Mouse (Mus musculus) forebrain, embryonic 16.5 days (tissue): Measurements from ENCODE around the gene Smad3. TPM values are rescaled to one million over a fixed set of nuclear protein-coding genes. Genes with fewer than 3 reads are reported as not detected.

Source experiments
- ATAC-seq: fragments of 200-750 bp; cut with Nextera tagmentation; 2 replicates; pipeline ENCODE4 v1.8.0; 2017; ENCODE audit warnings: mild to moderate bottlenecking, moderate library complexity
- H3K27ac ChIP-seq: fragments of 300-500 bp; sonication (generic); 2 replicates; pipeline ENCODE4 v1.5.1; 2014; ENCODE audit warnings: low read length, control low read depth
- H3K27me3 ChIP-seq: fragments of 300-500 bp; sonication (generic); replicated peaks from 2 replicates; pipeline ENCODE4 v1.6.1; 2014; ENCODE audit warnings: low read length; ENCODE audit not compliant: control insufficient read depth, insufficient read depth
- H3K36me3 ChIP-seq: fragments of 300-500 bp; sonication (generic); 2 replicates; pipeline ENCODE4 v1.6.1; 2014; ENCODE audit not compliant: control insufficient read depth, insufficient read depth
- H3K4me1 ChIP-seq: fragments of 300-500 bp; sonication (generic); replicated peaks from 2 replicates; pipeline ENCODE4 v1.6.1; 2014; ENCODE audit warnings: low read length; ENCODE audit not compliant: control insufficient read depth, insufficient read depth
- H3K4me2 ChIP-seq: fragments of 300-500 bp; sonication (generic); 2 replicates; pipeline ENCODE4 v1.6.1; 2014; ENCODE audit warnings: mild to moderate bottlenecking, low read length, control low read depth
- H3K4me3 ChIP-seq: fragments of 300-500 bp; sonication (generic); replicated peaks from 2 replicates; pipeline ENCODE4 v1.5.1; 2014; ENCODE audit warnings: mild to moderate bottlenecking, low read length, control low read depth
- H3K9ac ChIP-seq: fragments of 300-500 bp; sonication (generic); replicated peaks from 2 replicates; pipeline ENCODE4 v1.6.1; 2014; ENCODE audit warnings: low read depth, low read length, control low read depth
- H3K9me3 ChIP-seq: fragments of 300-500 bp; sonication (generic); 2 replicates; pipeline ENCODE4 v1.6.1; 2016; ENCODE audit warnings: low read length; ENCODE audit not compliant: control insufficient read depth
- WGBS: fragments of 180-500 bp; shearing (Covaris S2); extraction: QIAGEN DNeasy Blood & Tissue Kit; methylation state at CpG from one replicate; pipeline ENCODE4 v1.1.7; 2014; 5-methylcytosine and 5-hydroxymethylcytosine counted together
- polyA plus RNA-seq: library from polyadenylated mRNA; unstranded; fragments of >200 nt; fragmentation: Nextera tagmentation; extraction: Ambion mirVana; gene quantifications from 2 replicates; pipeline ENCODE4 v1.2.1, GENCODE M21; 2015

Smad3 gene
- polyA plus RNA-seq, 1 experiment from 2014 or later = 7.4 TPM

GRCm38 (mm10) chr9:63731114-63731828, 26.5 kb downstream of the Smad3 start:
- ATAC-seq = no peak
- Histone ChIP-seq H3K27me3 (no peaks in the 10 kb centered on the region), H3K9ac (no peak overlapping the region), H3K27ac (no peak overlapping the region), H3K36me3 (no peaks in the 10 kb centered on the region), H3K4me2 (no peak overlapping the region), H3K9me3 (no peaks in the 10 kb centered on the region), H3K4me3 (no peak overlapping the region), H3K4me1 (no peaks in the 10 kb centered on the region)
- 79% methylated on average over 9 of the region's 9 CpGs for WGBS

GRCm38 (mm10) chr9:63728969-63729368, 28.8 kb downstream of the Smad3 start:
- H3K4me1 ChIP-seq = no peaks in the 10 kb centered on the region
- WGBS = 82% methylated on average over 10 of the region's 10 CpGs
- ATAC-seq = no peak
- no peak overlapping the region for H3K4me2 ChIP-seq
- no peak overlapping the region for H3K9ac ChIP-seq
- no peak overlapping the region for H3K4me3 ChIP-seq
- no peaks in the 10 kb centered on the region for H3K36me3 ChIP-seq
- no peak overlapping the region for H3K27ac ChIP-seq
- H3K27me3 ChIP-seq = no peaks in the 10 kb centered on the region
- H3K9me3 ChIP-seq = no peaks in the 10 kb centered on the region

- WGBS = 96% methylated on average over 6 of the region's 6 CpGs
- no peaks in the 10 kb centered on the region for H3K9me3 ChIP-seq
Observed at GRCm38 (mm10) chr9:63727070-63727469, 30.7 kb downstream of the Smad3 start.

GRCm38 (mm10) chr9:63726088-63727010, 31.4 kb downstream of the Smad3 start:
- WGBS = 68% methylated on average over 13 of the region's 13 CpGs
- H3K27ac ChIP-seq = no peak overlapping the region

More at GRCm38 (mm10) chr9:63727070-63727469, 30.7 kb downstream of the Smad3 start:
- no peaks in the 10 kb centered on the region for H3K4me1 ChIP-seq
- ATAC-seq = no peak
- no peak overlapping the region for H3K27ac ChIP-seq
- no peak overlapping the region for H3K9ac ChIP-seq
- H3K27me3 ChIP-seq = no peaks in the 10 kb centered on the region
- no peaks in the 10 kb centered on the region for H3K36me3 ChIP-seq
- H3K4me2 ChIP-seq = no peak overlapping the region
- H3K4me3 ChIP-seq = no peak overlapping the region

GRCm38 (mm10) chr9:63724750-63725149, 33.0 kb downstream of the Smad3 start:
- Histone ChIP-seq H3K4me3 (no peak overlapping the region), H3K4me2 (no peak overlapping the region), H3K27me3 (no peaks in the 10 kb centered on the region), H3K4me1 (peaks cover 2% of the 10 kb centered on the region; the same call in 1 of the 2 replicates), H3K9ac (no peak overlapping the region), H3K36me3 (no peaks in the 10 kb centered on the region), H3K27ac (no peak overlapping the region), H3K9me3 (no peaks in the 10 kb centered on the region)
- WGBS = 92% methylated on average over 5 of the region's 5 CpGs
- ATAC-seq = no peak

More at GRCm38 (mm10) chr9:63726088-63727010, 31.4 kb downstream of the Smad3 start:
- Histone ChIP-seq H3K9ac (no peak overlapping the region), H3K4me3 (no peak overlapping the region), H3K4me1 (no peaks in the 10 kb centered on the region), H3K36me3 (no peaks in the 10 kb centered on the region), H3K4me2 (no peak overlapping the region), H3K9me3 (no peaks in the 10 kb centered on the region), H3K27me3 (no peaks in the 10 kb centered on the region)
- no peak for ATAC-seq

- Histone ChIP-seq H3K27ac (no peak overlapping the region), H3K9ac (no peak overlapping the region), H3K4me1 (peaks cover 2% of the 10 kb centered on the region; the same call in 1 of the 2 replicates), H3K27me3 (no peaks in the 10 kb centered on the region), H3K36me3 (no peaks in the 10 kb centered on the region), H3K4me3 (no peak overlapping the region), H3K9me3 (no peaks in the 10 kb centered on the region), H3K4me2 (no peak overlapping the region)
- ATAC-seq = no peak
- 75% methylated on average over 9 of the region's 9 CpGs for WGBS
Observed at GRCm38 (mm10) chr9:63722918-63723317, 34.9 kb downstream of the Smad3 start.

- Histone ChIP-seq H3K9me3 (no peaks in the 10 kb centered on the region), H3K27ac (no peak overlapping the region), H3K4me3 (no peak overlapping the region), H3K36me3 (no peaks in the 10 kb centered on the region), H3K4me2 (no peak overlapping the region), H3K9ac (no peak overlapping the region), H3K27me3 (no peaks in the 10 kb centered on the region), H3K4me1 (peaks cover 2% of the 10 kb centered on the region; the same call in 1 of the 2 replicates)
- 88% methylated on average over 7 of the region's 7 CpGs for WGBS
- ATAC-seq = no peak
Observed at GRCm38 (mm10) chr9:63722350-63722749, 35.4 kb downstream of the Smad3 start.

- peaks cover 5% of the 10 kb centered on the region for H3K4me1 ChIP-seq
- no peaks in the 10 kb centered on the region for H3K9me3 ChIP-seq
- H3K27me3 ChIP-seq = no peaks in the 10 kb centered on the region
- H3K27ac ChIP-seq = no peak overlapping the region
- WGBS = 85% methylated on average over 9 of the region's 9 CpGs
- H3K9ac ChIP-seq = no peak overlapping the region
- ATAC-seq = no peak
- H3K36me3 ChIP-seq = no peaks in the 10 kb centered on the region
- no peak overlapping the region for H3K4me3 ChIP-seq
- H3K4me2 ChIP-seq = no peak overlapping the region
Observed at GRCm38 (mm10) chr9:63721573-63722275, 36.1 kb downstream of the Smad3 start.

- ATAC-seq = no peak
- H3K9ac ChIP-seq = no peak overlapping the region
- no peak overlapping the region for H3K27ac ChIP-seq
- 86% methylated on average over 6 of the region's 6 CpGs for WGBS
- H3K4me2 ChIP-seq = no peak overlapping the region
- H3K36me3 ChIP-seq = no peaks in the 10 kb centered on the region
- H3K4me1 ChIP-seq = peaks cover 12% of the 10 kb centered on the region
- no peaks in the 10 kb centered on the region for H3K27me3 ChIP-seq
- H3K9me3 ChIP-seq = no peaks in the 10 kb centered on the region
- no peak overlapping the region for H3K4me3 ChIP-seq
Observed at GRCm38 (mm10) chr9:63720715-63721114, 37.1 kb downstream of the Smad3 start.
